Mouse (Mus musculus) embryonic fibroblast, embryonic 13.5 days (primary cell): Measurements from ENCODE around the gene Gm28635. TPM values are rescaled to one million over a fixed set of nuclear protein-coding genes. Genes with fewer than 3 reads are reported as not detected.

Experiments used
- H3K27ac ChIP-seq: 2 replicates; pipeline ENCODE4 v1.5.1; 2012; ENCODE audit warnings: low read length, control low read depth, inconsistent platforms; ENCODE audit not compliant: insufficient read depth
- H3K4me1 ChIP-seq: 2 replicates; pipeline ENCODE4 v1.6.1; 2011; ENCODE audit warnings: low read length; ENCODE audit not compliant: control insufficient read depth, insufficient read depth
- H3K4me3 ChIP-seq: 2 replicates; pipeline ENCODE4 v1.5.1; 2011; ENCODE audit warnings: mild to moderate bottlenecking, control low read depth, low read length; ENCODE audit not compliant: insufficient read depth
- CTCF ChIP-seq: IDR thresholded peaks from 2 replicates; pipeline ENCODE4 v1.5.1; 2011; ENCODE audit warnings: mild to moderate bottlenecking, control low read depth, low read length, moderate library complexity, borderline replicate concordance; ENCODE audit not compliant: insufficient read depth
- POLR2A ChIP-seq: IDR thresholded peaks from 2 replicates; pipeline ENCODE4 v1.6.1; 2011; ENCODE audit warnings: low read depth, mild to moderate bottlenecking, control low read depth, low read length, moderate library complexity
- polyA plus RNA-seq: library from polyadenylated mRNA; stranded (reverse); fragments of >200 nt; gene quantifications from 2 replicates; pipeline ENCODE4 v1.2.4, GENCODE M21; 2011; ENCODE audit warnings: low read depth; ENCODE audit not compliant: missing spikeins, insufficient read length

Gene Gm28635
- polyA plus RNA-seq, 1 experiment = not detected

GRCm38 (mm10) chr2:84600977-84601376, 76.9 kb downstream of the Gm28635 start:
- no peak overlapping the region for H3K27ac ChIP-seq
- TF ChIP-seq CTCF (no peak), POLR2A (no peak)
- H3K4me3 ChIP-seq = no peak overlapping the region
- H3K4me1 ChIP-seq = no peaks in the 10 kb centered on the region

DNA sequence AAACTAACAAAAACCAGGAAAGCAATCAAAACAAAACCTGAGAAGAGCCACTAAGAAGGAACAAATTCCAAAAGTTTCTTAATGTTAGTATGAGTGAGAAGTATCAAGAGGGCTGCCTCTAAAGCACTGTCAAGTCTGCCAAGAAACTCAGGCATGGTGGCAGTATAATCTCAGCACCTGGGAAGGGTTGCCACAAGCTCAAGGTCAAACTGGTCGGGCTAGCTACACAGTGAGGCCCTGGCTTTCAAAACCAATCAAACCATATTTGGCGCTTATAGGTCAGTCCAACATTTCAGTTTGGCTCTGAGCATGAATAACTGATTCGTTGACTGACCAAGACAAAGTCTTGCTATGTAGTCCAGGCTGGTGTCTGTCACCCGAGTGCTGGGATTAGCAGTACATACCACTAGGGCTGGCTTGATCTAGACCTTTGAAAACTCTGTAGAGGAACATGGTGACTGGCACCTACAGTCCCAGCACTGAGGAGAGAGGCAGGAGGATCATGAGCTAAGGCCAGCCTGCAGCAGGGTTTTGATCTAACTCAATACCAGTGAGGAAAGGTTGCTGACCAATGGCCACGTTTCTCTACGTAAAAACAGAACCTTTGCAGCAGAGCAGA, 78.5 kb downstream of the Gm28635 start:
- Histone ChIP-seq H3K27ac (no peak overlapping the region), H3K4me3 (no peak overlapping the region), H3K4me1 (no peaks in the 10 kb centered on the region)
- TF ChIP-seq CTCF (no peak), POLR2A (no peak)

DNA sequence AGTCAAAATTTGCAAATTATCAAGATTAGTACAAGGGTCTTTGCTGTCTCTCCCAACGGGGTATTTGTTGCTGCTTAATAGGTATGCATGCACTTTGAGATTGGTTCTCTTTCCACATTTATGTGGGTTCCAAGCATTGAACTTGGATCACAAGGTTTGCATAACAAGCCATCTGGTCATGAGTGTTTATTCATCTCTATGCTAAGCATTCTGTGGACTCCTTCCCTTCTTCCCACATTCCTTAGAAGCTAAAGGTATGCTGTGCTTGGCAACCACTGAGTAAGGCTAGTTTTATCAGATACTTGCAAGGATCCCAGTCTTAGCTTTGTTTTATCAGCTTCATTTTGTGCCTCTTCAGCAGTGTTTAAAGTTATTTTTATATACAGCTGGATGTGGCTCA, 80.7 kb downstream of the Gm28635 start:
- no peak overlapping the region for H3K4me3 ChIP-seq
- no peaks in the 10 kb centered on the region for H3K4me1 ChIP-seq
- H3K27ac ChIP-seq = no peak overlapping the region
- TF ChIP-seq CTCF = no peak
- no peak for TF ChIP-seq POLR2A

DNA sequence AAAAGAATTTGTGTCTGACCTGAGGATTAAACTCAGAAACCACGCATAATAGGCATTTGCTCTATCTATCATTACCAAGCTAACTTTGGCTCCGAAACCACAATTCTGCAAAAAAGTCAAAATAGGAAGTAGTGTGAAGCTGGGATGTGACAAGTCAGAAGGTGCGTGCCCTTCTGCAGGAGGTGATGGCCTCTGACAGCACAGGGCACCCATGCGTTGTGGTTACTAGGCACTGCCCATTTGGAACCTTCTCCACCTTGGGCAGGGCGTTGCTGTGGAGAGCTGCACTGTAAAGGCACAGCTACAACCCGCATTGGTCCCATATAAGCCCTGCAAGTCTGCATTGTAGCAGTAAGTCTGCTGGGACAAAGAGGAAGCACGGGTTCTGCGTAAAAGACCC, 85.0 kb downstream of the Gm28635 start:
- Histone ChIP-seq H3K4me1 (no peaks in the 10 kb centered on the region), H3K4me3 (no peak overlapping the region), H3K27ac (no peak overlapping the region)
- no peak for TF ChIP-seq POLR2A
- no peak for TF ChIP-seq CTCF

- no peaks in the 10 kb centered on the region for H3K4me1 ChIP-seq
- no peak overlapping the region for H3K4me3 ChIP-seq
- no peak overlapping the region for H3K27ac ChIP-seq
- no peak for TF ChIP-seq POLR2A
- TF ChIP-seq CTCF = no peak
Observed at GRCm38 (mm10) chr2:84585700-84586099, 92.1 kb downstream of the Gm28635 start.

DNA sequence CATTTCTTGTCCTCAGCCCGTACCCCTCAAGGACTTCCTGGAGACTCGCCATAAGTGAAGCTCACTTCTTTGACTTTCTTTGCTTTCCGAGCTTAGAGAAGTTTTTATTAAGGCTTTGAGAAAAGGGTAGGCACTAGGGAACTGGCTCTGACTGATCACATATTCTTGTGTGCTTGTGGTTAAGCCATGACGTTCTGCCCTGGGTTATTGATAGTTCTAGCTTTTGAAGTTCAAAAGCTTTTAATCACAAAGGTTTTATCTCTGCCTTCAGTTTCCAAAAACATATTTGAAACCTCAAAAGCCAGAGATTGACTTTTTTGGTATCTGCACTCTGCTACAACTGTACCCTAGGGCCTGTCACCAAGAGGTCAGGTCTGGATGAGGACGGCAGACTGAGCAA, 95.6 kb downstream of the Gm28635 start:
- Histone ChIP-seq H3K27ac (no peak overlapping the region), H3K4me1 (no peaks in the 10 kb centered on the region), H3K4me3 (no peak overlapping the region)
- TF ChIP-seq POLR2A (no peak), CTCF (no peak)

DNA sequence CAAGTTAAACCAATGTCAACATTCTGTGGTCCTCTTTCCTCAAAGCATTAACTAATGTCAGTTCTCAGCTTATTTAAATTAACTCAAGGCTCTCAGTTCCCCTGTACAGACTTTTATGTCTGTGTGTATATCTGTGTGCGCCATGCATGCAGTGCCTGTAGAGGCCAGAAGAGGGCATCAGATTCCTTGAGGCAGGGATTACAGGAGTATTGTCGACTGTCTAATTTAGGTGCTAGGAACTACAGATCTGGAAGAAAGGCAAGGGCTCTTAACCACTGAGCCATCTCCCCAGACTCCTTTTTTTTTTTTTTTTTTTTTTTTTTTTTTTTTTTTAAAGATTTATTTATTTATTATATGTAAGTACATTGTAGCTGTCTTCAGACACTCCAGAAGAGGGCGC, 96.6 kb downstream of the Gm28635 start:
- no peak for TF ChIP-seq POLR2A
- TF ChIP-seq CTCF = no peak
- Histone ChIP-seq H3K4me3 (no peak overlapping the region), H3K4me1 (no peaks in the 10 kb centered on the region), H3K27ac (no peak overlapping the region)

- no peak for TF ChIP-seq CTCF
- TF ChIP-seq POLR2A = no peak
- H3K4me1 ChIP-seq = no peaks in the 10 kb centered on the region
- H3K4me3 ChIP-seq = no peak overlapping the region
- no peak overlapping the region for H3K27ac ChIP-seq
Observed at GRCm38 (mm10) chr2:84579311-84579710, 98.5 kb downstream of the Gm28635 start.

DNA sequence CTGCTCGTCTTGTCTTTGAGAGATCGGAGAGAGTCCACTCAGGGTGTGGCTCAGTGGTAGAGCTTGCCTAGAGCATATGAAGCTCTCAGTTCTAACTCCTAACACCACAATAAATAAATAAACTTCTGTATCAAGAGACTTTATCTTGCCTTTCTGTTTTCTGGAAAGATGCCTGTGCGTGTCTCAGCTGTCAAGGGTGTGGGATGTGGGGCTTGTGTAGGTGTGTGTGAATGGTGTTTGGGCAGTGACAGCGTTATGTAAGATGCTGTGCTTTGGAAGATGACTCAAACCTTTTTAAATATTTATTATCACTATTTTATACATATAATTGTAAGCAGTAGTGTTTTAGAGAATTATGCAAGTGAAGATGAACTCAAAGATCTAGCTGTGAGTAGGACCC, 103.7 kb downstream of the Gm28635 start:
- Histone ChIP-seq H3K4me1 (no peaks in the 10 kb centered on the region), H3K4me3 (no peak overlapping the region), H3K27ac (no peak overlapping the region)
- no peak for TF ChIP-seq POLR2A
- TF ChIP-seq CTCF = no peak

DNA sequence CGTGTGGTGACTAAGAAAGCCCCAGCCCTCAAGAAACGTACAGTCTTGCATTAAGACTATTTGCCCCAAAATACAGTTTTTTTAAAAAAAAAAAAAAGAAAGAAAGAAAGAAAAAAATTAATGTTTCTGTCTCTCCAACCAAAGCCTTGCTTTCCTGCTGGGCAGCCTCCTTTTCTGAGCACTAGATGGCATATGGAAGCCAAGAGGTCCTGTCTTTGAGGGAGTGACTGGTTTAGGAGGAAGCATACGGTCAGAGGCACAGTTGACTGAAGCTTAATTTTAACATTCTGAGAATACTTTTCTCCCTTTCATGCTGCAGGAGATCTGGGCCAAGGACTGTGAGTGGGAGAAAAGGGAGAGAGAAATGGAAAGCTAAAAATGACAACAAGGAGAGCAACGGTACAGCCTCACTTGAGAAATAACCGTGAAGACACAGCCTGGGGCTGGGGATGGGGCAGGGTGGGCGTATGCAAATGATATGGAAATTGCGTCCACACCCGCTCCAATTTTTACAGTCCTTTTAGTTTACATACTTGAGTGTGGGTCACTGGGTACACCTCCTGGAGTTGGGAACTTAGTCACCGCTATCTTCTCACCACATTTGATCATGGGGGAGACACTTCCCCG, 120.8 kb downstream of the Gm28635 start:
- no peak overlapping the region for H3K4me3 ChIP-seq
- TF ChIP-seq POLR2A (no peak), CTCF (no peak)

More for the DNA sequence above, 120.8 kb downstream of the Gm28635 start:
- Histone ChIP-seq H3K4me1 (peaks cover 8% of the 10 kb centered on the region), H3K27ac (peak overlapping the region; percentile 90)

Other genes starting within 250 kb of the Gm28635 start
- 71.4 and 91.8 TPM in 2 replicates for gene Tfpi, start 201.3 kb downstream of the Gm28635 start, polyA plus RNA-seq
- 231 and 306 TPM in 2 replicates for gene Ctnnd1, start 27.3 kb downstream of the Gm28635 start, polyA plus RNA-seq
- gene Btbd18, start 19.0 kb downstream of the Gm28635 start, polyA plus RNA-seq = not detected in 2 replicates
- gene Selenoh, start 7.3 kb downstream of the Gm28635 start, polyA plus RNA-seq = 106 and 122 TPM in 2 replicates
- gene Med19, start 361 bp upstream of the Gm28635 start, polyA plus RNA-seq = 21.3 and 28.0 TPM in 2 replicates
- 53.3 and 71.2 TPM in 2 replicates for gene Tmx2, start 1.1 kb upstream of the Gm28635 start, polyA plus RNA-seq
- gene Zdhhc5, start 37.1 kb upstream of the Gm28635 start, polyA plus RNA-seq = 76.6 and 78.8 TPM in 2 replicates
- 8.9 and 10.4 TPM in 2 replicates for gene Clp1, start 49.3 kb upstream of the Gm28635 start, polyA plus RNA-seq
- 1.3 and 4.6 TPM in 2 replicates for gene Ypel4, start 56.0 kb upstream of the Gm28635 start, polyA plus RNA-seq
- 2.7 and 4.9 TPM in 2 replicates for gene Gm19426, start 65.6 kb upstream of the Gm28635 start, polyA plus RNA-seq
- 27.3 and 40.2 TPM in 2 replicates for gene Serping1, start 97.4 kb upstream of the Gm28635 start, polyA plus RNA-seq
- gene Ube2l6, start 120.8 kb upstream of the Gm28635 start, polyA plus RNA-seq = 17.1 and 17.6 TPM in 2 replicates
- not detected in 2 replicates for gene Smtnl1, start 144.6 kb upstream of the Gm28635 start, polyA plus RNA-seq
- gene Timm10, start 149.0 kb upstream of the Gm28635 start, polyA plus RNA-seq = 25.3 and 31.1 TPM in 2 replicates
- gene Slc43a1, start 160.8 kb upstream of the Gm28635 start, polyA plus RNA-seq = 6.6 and 8.7 TPM in 2 replicates
- gene Rtn4rl2, start 208.7 kb upstream of the Gm28635 start, polyA plus RNA-seq = 1.2 and 1.3 TPM in 2 replicates